Mouse (Mus musculus) lung, postnatal 0 days (tissue): Measurements from ENCODE around the gene Olfr1417.

Experiments
- CTCF ChIP-seq: IDR thresholded peaks from 2 replicates; pipeline ENCODE4 v1.5.1; 2016; ENCODE audit warnings: antibody characterized with exemption, mild to moderate bottlenecking
- EP300 ChIP-seq: IDR thresholded peaks from 2 replicates; pipeline ENCODE4 v1.6.1; 2016; ENCODE audit warnings: antibody characterized with exemption, mild to moderate bottlenecking, control low read depth

DNA sequence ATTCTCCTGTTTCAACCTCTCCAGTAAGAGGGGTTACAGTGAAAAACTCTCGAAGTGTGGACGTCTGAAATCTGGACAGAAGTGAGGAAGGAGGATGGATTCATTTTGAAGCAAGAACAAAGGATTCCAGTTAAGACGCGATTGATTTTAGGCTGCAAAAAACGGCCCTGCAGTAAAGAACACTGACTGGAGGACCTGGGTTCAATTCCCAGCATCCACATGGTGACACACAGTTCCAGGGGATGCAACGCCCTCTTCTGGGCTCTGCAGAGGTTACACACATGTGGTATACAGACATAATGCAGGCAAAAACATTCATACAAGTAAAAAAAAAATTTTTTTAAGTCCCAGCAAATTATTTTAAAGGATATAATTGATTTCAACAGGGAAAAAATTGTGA is 18.8 kb downstream of the Olfr1417 start:
- TF ChIP-seq CTCF = peak; percentile 35
- no peak for TF ChIP-seq EP300
